Mouse (Mus musculus) forebrain, embryonic 13.5 days (tissue): ENCODE data around the gene Glud1. TPM values are rescaled to one million over a fixed set of nuclear protein-coding genes. Genes with fewer than 3 reads are reported as not detected.
A peak's percentile ranks its signal among the peaks of the same experiment; 100 is the strongest.

ENCODE experiments used
- ATAC-seq: fragments of 200-750 bp; cut with Nextera tagmentation; 2 replicates; pipeline ENCODE4 v1.8.0; 2017
- H3K27ac ChIP-seq: fragments of 300-500 bp; sonication (generic); 2 replicates; pipeline ENCODE4 v1.5.1; 2015; ENCODE audit warnings: inconsistent platforms, mild to moderate bottlenecking, moderate library complexity
- H3K27me3 ChIP-seq: fragments of 300-500 bp; sonication (generic); 2 replicates; pipeline ENCODE4 v1.6.1; 2015; ENCODE audit warnings: mild to moderate bottlenecking, inconsistent platforms
- H3K36me3 ChIP-seq: fragments of 300-500 bp; sonication (generic); 2 replicates; pipeline ENCODE4 v1.6.1; 2015; ENCODE audit warnings: mild to moderate bottlenecking, inconsistent platforms; ENCODE audit not compliant: poor library complexity, severe bottlenecking
- H3K4me1 ChIP-seq: fragments of 300-500 bp; sonication (generic); 2 replicates; pipeline ENCODE4 v1.6.1; 2015; ENCODE audit warnings: inconsistent platforms
- H3K4me2 ChIP-seq: fragments of 300-500 bp; sonication (generic); 2 replicates; pipeline ENCODE4 v1.6.1; 2015; ENCODE audit warnings: inconsistent platforms, mild to moderate bottlenecking, moderate library complexity
- H3K4me3 ChIP-seq: fragments of 300-500 bp; sonication (generic); 2 replicates; pipeline ENCODE4 v1.5.1; 2015; ENCODE audit warnings: mild to moderate bottlenecking, inconsistent platforms
- H3K9ac ChIP-seq: fragments of 300-500 bp; sonication (generic); 2 replicates; pipeline ENCODE4 v1.6.1; 2015; ENCODE audit warnings: mild to moderate bottlenecking, inconsistent platforms
- H3K9me3 ChIP-seq: fragments of 300-500 bp; sonication (generic); replicated peaks from 2 replicates; pipeline ENCODE4 v1.6.1; 2016; ENCODE audit warnings: inconsistent platforms
- WGBS: fragments of 180-500 bp; shearing (Covaris S2); methylation state at CpG from one replicate; pipeline ENCODE4 v1.1.7; 2015; 5-methylcytosine and 5-hydroxymethylcytosine counted together
- polyA plus RNA-seq: library from polyadenylated mRNA; unstranded; fragments of >200 nt; fragmentation: Nextera tagmentation; extraction: Ambion mirVana; gene quantifications from 2 replicates; pipeline ENCODE4 v1.2.1, GENCODE M21; 2015

Glud1 gene
- polyA plus RNA-seq, 1 experiment from 2014 or later: 73.5 TPM

DNA sequence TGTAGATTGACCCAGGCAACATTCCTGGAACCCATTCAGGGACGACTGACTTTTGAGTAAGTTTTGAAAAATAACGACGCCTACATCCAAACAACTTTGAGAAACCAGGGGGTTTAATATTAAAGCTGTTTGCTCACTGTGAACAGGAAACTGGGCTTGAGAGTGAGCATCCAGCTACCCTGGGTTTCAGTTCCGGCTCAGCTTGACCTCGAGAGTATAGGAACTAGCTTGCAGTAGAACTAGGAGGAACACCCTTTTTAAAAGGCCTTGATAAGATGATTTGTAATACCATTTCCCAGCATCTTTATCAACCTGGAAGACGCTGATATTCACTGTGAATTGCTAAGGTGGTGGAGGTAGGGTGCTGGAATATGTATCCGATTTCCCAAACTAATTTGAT, 14.2 kb upstream of the Glud1 start:
- Histone ChIP-seq H3K27ac (no peak overlapping the region), H3K9me3 (no peaks in the 10 kb centered on the region), H3K36me3 (no peaks in the 10 kb centered on the region), H3K4me3 (no peak overlapping the region), H3K4me1 (no peaks in the 10 kb centered on the region), H3K27me3 (no peaks in the 10 kb centered on the region), H3K4me2 (no peak overlapping the region), H3K9ac (no peak overlapping the region)
- WGBS: 92% methylated on average over 7 of the region's 7 CpGs
- ATAC-seq: no peak

DNA sequence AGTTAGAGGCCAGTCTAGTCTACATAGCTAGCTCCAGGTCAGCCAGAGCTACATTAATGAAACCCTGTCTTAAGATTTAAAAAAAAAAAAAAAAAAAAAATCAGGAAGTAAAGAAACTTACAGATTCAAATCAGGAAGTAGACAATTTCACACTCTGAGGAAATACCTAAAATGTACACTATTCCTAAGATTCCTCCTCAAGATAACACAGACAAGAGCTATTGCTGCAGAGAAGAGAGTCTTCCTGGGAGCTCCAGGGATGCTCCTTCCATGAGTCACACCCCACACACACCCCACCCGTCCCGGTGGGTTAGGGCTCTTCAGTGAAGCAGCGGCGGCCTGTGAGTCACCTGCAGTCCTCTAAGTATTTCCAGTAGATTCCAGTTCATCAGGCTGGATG, 13.5 kb upstream of the Glud1 start:
- Histone ChIP-seq H3K4me1 (no peaks in the 10 kb centered on the region), H3K4me3 (no peak overlapping the region), H3K9me3 (no peaks in the 10 kb centered on the region), H3K9ac (no peak overlapping the region), H3K27me3 (no peaks in the 10 kb centered on the region), H3K36me3 (no peaks in the 10 kb centered on the region), H3K4me2 (no peak overlapping the region), H3K27ac (no peak overlapping the region)
- ATAC-seq: no peak
- 74% methylated on average over 4 of the region's 4 CpGs for WGBS

DNA sequence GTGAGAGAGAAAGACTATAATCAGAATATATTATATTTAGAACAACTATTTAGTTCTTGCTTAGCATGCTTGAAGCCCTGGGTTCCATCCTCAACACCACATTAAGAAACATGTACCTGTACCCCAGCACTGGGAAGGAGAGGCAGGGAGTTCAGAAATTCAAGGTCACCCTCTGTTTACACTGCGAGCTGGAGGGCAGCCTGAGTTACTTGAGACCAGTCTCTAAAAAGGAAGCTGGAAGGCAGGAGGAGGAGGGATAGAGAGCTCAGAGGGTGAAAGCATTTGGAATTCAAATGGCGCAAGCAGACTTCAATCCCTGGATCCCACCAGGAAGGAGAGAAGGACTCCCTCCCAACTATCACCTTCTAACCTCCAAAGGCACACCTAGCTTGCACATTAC, 12.9 kb upstream of the Glud1 start:
- H3K27me3 ChIP-seq: no peaks in the 10 kb centered on the region
- H3K4me2 ChIP-seq: no peak overlapping the region
- H3K27ac ChIP-seq: no peak overlapping the region
- whole genome bisulfite sequencing: 81% methylated on average over 2 of the region's 2 CpGs
- no peak for ATAC-seq
- no peak overlapping the region for H3K9ac ChIP-seq
- H3K9me3 ChIP-seq: no peaks in the 10 kb centered on the region
- H3K36me3 ChIP-seq: no peaks in the 10 kb centered on the region
- H3K4me1 ChIP-seq: no peaks in the 10 kb centered on the region
- no peak overlapping the region for H3K4me3 ChIP-seq

DNA sequence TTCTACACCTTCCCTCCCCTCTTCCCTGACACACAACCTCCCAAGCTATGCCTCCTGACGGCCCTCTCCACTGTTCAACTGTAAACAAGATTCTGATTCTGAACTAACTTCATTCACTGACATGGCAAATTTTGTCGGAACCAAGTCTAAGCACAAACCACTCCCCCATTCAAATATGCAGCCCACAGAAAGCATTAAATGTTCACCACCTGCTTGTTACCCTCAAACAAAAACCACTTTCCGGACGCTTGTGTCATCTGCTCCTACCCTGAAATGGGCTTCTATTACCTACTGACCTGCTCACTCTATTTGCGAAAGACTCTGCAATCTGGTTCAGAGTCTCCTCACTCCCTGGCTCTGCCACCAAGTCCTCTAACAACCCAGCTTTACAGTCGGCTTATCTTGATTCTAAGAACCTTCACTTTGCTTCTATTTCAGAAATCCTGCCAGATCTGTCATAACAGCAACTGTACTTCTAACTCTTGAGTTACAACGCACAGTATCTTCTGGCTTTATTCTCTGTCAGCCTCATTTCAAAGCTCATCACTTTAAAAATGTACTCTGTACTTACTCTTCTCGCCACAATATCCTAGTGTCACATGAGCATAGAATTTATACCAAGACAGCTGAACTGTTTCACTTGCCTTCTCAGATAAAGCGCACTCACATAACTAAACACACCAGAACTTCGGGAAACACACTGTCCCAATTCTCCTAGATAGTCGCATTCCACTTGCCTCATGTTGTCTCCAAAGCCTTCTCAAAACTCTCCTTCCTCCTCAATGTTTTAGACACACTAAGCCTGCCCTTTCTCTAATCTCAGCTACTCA, 11.4 kb upstream of the Glud1 start:
- Histone ChIP-seq H3K27me3 (no peaks in the 10 kb centered on the region), H3K4me2 (no peak overlapping the region), H3K4me3 (no peak overlapping the region), H3K9ac (no peak overlapping the region), H3K9me3 (no peaks in the 10 kb centered on the region), H3K4me1 (no peaks in the 10 kb centered on the region), H3K27ac (no peak overlapping the region), H3K36me3 (no peaks in the 10 kb centered on the region)
- 80% methylated on average over 11 of the region's 11 CpGs for WGBS
- no peak for ATAC-seq

DNA sequence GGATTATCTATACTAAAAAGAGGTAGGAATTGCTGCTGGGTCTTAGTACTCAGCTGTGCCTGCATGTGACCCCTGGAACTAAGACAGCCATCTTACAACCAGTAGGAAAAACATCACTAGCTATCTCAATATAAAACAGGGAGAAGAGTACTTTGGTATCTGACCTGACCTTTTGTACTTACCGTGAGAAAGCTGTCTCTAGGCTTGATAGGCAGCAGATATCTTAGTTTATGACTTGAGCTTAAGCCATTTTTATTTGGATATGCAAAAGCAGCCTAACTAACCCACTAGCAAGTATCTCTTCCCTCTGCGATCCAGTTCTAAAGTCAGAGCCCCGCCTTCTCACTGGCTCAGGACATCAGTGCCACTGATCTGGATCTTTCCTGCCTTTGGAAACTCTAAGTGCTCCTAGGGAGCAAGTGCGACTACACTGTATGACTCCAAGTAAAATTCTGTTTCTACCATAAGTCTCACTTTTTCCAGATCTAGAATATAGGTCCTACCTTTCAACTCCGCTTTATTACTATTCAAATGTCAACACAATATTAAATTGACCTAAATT, 7.8 kb upstream of the Glud1 start:
- WGBS: 86% methylated on average over 5 of the region's 5 CpGs
- no peak for ATAC-seq
- no peaks in the 10 kb centered on the region for H3K36me3 ChIP-seq
- no peaks in the 10 kb centered on the region for H3K4me1 ChIP-seq
- no peak overlapping the region for H3K4me2 ChIP-seq
- H3K9me3 ChIP-seq: no peaks in the 10 kb centered on the region
- H3K27me3 ChIP-seq: no peaks in the 10 kb centered on the region
- H3K4me3 ChIP-seq: no peak overlapping the region
- no peak overlapping the region for H3K9ac ChIP-seq
- no peak overlapping the region for H3K27ac ChIP-seq

DNA sequence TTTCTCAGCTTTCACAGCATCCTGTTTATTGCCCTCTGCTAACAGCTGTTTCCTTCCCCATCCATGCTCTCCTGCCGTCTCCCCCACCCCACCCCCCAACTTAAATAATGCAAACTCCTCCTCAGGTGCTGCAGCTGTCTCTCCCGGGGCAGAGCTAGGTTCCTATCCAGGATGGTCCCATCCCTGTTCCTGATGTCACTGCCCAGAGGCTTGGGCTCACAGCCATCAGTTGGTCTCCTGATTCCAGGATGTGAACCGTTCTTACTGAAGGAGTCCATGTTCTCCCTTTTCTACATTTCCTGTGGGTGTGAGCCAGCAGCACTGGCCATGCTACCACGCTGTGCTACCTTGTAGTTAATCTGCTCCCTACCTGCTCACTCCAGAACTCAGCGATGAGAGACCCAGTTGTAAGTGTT, 7.3 kb upstream of the Glud1 start:
- Histone ChIP-seq H3K36me3 (no peaks in the 10 kb centered on the region), H3K27me3 (no peaks in the 10 kb centered on the region), H3K9me3 (no peaks in the 10 kb centered on the region), H3K9ac (no peak overlapping the region), H3K4me3 (no peak overlapping the region), H3K27ac (no peak overlapping the region), H3K4me1 (no peaks in the 10 kb centered on the region), H3K4me2 (no peak overlapping the region)
- no peak for ATAC-seq
- 51% methylated on average over 5 of the region's 5 CpGs for WGBS

DNA sequence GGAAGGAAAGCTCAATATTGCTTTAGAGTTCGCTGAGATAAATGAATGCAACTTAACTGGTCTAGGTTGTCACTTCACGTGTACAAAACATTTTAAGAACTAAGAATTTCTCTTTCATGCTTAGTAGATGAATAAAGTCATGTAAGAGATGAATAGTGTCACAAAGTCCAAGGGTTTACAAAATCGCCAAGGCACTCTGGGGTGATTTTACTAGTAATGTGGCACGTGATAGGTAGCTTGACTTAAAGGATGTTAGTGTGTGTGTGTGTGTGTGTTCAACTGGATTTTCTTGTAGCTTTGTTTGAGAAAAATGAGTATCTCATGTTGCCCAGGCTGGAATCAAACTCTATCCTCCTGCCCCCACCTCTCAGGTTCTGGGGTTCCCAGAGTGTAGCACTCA, 1.3 kb upstream of the Glud1 start:
- no peaks in the 10 kb centered on the region for H3K27me3 ChIP-seq
- peak overlapping the region; percentile 82; the same call in 1 of the 2 replicates for H3K4me2 ChIP-seq
- 85% methylated on average over 4 of the region's 4 CpGs for WGBS
- ATAC-seq: no peak
- H3K4me1 ChIP-seq: peaks cover 25% of the 10 kb centered on the region
- H3K36me3 ChIP-seq: no peaks in the 10 kb centered on the region
- no peak overlapping the region for H3K9ac ChIP-seq
- no peak overlapping the region for H3K27ac ChIP-seq
- H3K4me3 ChIP-seq: no peak overlapping the region
- H3K9me3 ChIP-seq: no peaks in the 10 kb centered on the region

DNA sequence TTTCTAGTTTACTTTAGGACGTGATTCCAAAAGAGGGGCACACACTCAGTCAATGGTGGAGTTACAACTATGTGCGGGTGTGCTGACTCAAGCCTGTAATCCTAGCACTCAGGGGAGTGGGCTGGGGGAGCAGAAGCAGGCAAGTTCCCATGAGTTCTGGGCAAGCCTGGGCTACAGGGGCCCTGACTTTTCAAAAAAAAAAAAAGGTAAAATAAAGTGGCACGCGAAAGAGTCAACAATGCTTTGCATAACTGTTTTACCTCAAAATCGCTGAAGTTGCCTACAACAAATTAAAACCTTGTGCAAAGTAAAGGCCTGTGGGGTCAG, 657 bp upstream of the Glud1 start:
- Histone ChIP-seq H3K4me1 (peaks cover 30% of the 10 kb centered on the region), H3K4me2 (peak overlapping the region; percentile 82), H3K9ac (peak overlapping the region; percentile 97), H3K4me3 (peak overlapping the region; percentile 93), H3K36me3 (no peaks in the 10 kb centered on the region), H3K9me3 (no peaks in the 10 kb centered on the region), H3K27me3 (no peaks in the 10 kb centered on the region), H3K27ac (peak overlapping the region; percentile 92)
- no peak for ATAC-seq
- WGBS: 17% methylated on average over 5 of the region's 5 CpGs

DNA sequence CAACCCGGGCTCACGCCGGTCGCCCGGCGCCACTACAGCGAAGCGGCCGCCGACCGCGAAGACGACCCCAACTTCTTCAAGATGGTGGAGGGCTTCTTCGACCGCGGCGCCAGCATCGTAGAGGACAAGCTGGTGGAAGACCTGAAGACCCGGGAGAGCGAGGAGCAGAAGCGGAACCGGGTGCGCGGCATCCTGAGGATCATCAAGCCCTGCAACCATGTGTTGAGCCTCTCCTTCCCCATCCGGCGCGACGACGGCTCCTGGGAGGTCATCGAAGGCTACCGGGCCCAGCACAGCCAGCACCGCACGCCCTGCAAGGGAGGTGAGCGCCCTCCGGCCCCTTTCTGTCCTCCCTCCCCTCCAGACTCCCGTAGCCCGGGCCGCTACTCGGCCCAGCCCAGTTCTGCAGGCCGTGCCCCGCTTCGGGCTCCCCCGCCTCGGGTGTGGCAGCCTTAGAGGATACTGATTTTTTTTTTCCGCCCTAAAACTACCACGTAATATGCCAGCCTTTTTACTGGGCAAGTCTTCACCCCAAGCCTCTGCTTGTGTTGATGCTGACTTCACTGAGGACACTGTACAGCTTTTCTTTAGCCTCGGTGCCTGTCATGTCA, 599 bp downstream of the Glud1 start:
- ATAC-seq: peak; percentile 28

DNA sequence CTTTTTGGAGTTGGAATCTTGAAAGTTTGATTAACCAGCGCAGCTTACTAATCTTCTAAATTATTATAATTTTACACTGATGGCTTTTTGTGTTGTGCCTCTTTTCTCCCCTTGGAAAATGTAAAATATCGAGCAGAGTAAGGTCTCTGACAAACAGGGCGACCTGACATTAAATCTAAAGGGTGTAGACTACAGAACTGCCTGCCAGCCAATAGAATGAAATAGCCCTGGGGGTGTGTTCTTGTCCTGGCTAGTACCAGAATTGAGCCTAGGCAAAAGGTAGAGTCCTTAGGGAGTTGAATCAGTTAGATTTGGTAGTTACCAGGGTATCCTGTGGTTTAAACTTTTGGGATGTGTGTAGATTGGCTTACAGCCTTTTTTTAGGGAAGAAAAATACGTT, 1.2 kb downstream of the Glud1 start:
- Histone ChIP-seq H3K27ac (no peak overlapping the region; the same call in 1 of the 2 replicates), H3K9ac (peak overlapping the region; percentile 97), H3K4me1 (peaks cover 32% of the 10 kb centered on the region), H3K4me2 (peak overlapping the region; percentile 82), H3K4me3 (peak overlapping the region; percentile 93), H3K27me3 (no peaks in the 10 kb centered on the region), H3K9me3 (no peaks in the 10 kb centered on the region), H3K36me3 (no peaks in the 10 kb centered on the region)
- no peak for ATAC-seq
- 3% methylated on average over 4 of the region's 4 CpGs for WGBS

More for the DNA sequence above, 599 bp downstream of the Glud1 start:
- no peaks in the 10 kb centered on the region for H3K27me3 ChIP-seq
- H3K4me3 ChIP-seq: peak overlapping the region; percentile 93
- no peaks in the 10 kb centered on the region for H3K9me3 ChIP-seq
- peak overlapping the region; percentile 97 for H3K9ac ChIP-seq
- under 1% methylated on average over 39 of the region's 47 CpGs for WGBS
- peak overlapping the region; percentile 92 for H3K27ac ChIP-seq
- peak overlapping the region; percentile 82 for H3K4me2 ChIP-seq
- no peaks in the 10 kb centered on the region for H3K36me3 ChIP-seq
- peaks cover 32% of the 10 kb centered on the region for H3K4me1 ChIP-seq

DNA sequence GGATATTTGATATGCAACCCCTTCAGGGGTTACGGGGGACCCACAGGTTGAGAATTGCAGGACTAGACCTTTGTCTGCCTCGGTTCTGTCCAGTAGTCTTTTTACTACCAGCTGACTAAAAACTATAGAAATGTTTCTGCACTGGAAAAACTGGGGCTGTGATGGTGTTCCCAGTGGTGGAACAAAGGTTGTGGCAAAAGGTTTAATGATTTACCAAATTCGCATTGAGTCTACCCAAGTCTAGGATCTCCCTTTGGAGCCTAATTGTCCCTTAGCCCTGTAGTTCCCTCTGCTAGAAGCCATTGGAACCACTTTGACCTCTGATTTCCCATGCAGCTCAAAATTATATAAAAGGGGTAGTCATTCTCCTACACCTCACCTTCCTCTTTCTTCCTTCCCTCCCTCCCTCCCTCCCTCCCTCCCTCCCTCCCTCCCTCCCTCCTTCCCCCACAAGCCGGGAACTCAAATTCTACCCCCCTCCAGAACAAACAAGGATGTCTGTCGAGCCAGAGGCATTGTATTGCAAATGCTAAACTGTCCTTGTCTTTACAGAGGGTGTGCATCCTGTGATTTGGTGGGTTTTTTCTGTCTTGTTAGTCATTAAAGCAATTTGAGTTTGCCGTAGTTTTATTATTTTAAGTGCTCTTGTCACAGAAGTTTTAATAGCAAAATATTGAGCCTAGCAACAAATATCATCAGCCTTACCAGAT, 2.0 kb downstream of the Glud1 start:
- no peaks in the 10 kb centered on the region for H3K36me3 ChIP-seq
- no peak overlapping the region for H3K27ac ChIP-seq
- H3K4me1 ChIP-seq: peaks cover 32% of the 10 kb centered on the region
- H3K9ac ChIP-seq: peak overlapping the region; percentile 58
- no peaks in the 10 kb centered on the region for H3K9me3 ChIP-seq
- 28% methylated on average over 5 of the region's 6 CpGs for WGBS
- peak overlapping the region; percentile 82 for H3K4me2 ChIP-seq
- no peak for ATAC-seq
- no peaks in the 10 kb centered on the region for H3K27me3 ChIP-seq
- H3K4me3 ChIP-seq: peak overlapping the region; percentile 93

DNA sequence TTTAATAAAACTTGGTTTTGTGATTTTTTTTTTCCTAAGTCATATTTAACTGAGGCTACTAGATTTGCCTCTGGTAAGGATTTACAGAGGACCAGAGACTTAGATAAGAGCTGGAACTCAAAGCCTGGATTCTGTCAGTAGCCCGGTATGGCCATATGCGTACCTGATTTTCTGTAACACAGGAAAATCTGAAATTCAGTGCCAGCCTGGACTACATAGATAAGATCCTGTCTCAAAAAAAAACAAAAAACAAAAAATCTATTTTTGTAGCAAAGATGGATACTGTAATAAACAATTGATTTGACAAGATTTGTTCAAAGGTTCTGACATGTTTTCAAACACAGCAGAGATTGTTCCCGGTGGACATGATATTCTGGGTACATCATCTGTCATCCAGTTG, 3.1 kb downstream of the Glud1 start:
- no peak overlapping the region for H3K4me3 ChIP-seq
- 0 out of 2 replicates have a peak overlapping the region, but pooled peaks have one; percentile 15 for H3K4me2 ChIP-seq
- ATAC-seq: no peak
- peaks cover 5% of the 10 kb centered on the region; the same call in 1 of the 2 replicates for H3K36me3 ChIP-seq
- H3K27ac ChIP-seq: no peak overlapping the region
- no peaks in the 10 kb centered on the region for H3K27me3 ChIP-seq
- no peaks in the 10 kb centered on the region for H3K9me3 ChIP-seq
- H3K4me1 ChIP-seq: peaks cover 32% of the 10 kb centered on the region
- 87% methylated on average over 3 of the region's 3 CpGs for WGBS
- no peak overlapping the region for H3K9ac ChIP-seq
